Mouse (Mus musculus) forebrain, embryonic 16.5 days (tissue): Measurements from ENCODE around the gene Tbc1d8. TPM values are rescaled to one million over a fixed set of nuclear protein-coding genes. Genes with fewer than 3 reads are reported as not detected.
A peak's percentile ranks its signal among the peaks of the same experiment; 100 is the strongest.

Experiments used
- ATAC-seq: fragments of 200-750 bp; cut with Nextera tagmentation; 2 replicates; pipeline ENCODE4 v1.8.0; 2017; ENCODE audit warnings: mild to moderate bottlenecking, moderate library complexity
- H3K27ac ChIP-seq: fragments of 300-500 bp; sonication (generic); 2 replicates; pipeline ENCODE4 v1.5.1; 2014; ENCODE audit warnings: low read length, control low read depth
- H3K27me3 ChIP-seq: fragments of 300-500 bp; sonication (generic); replicated peaks from 2 replicates; pipeline ENCODE4 v1.6.1; 2014; ENCODE audit warnings: low read length; ENCODE audit not compliant: control insufficient read depth, insufficient read depth
- H3K36me3 ChIP-seq: fragments of 300-500 bp; sonication (generic); 2 replicates; pipeline ENCODE4 v1.6.1; 2014; ENCODE audit not compliant: control insufficient read depth, insufficient read depth
- H3K4me1 ChIP-seq: fragments of 300-500 bp; sonication (generic); replicated peaks from 2 replicates; pipeline ENCODE4 v1.6.1; 2014; ENCODE audit warnings: low read length; ENCODE audit not compliant: control insufficient read depth, insufficient read depth
- H3K4me2 ChIP-seq: fragments of 300-500 bp; sonication (generic); 2 replicates; pipeline ENCODE4 v1.6.1; 2014; ENCODE audit warnings: mild to moderate bottlenecking, low read length, control low read depth
- H3K4me3 ChIP-seq: fragments of 300-500 bp; sonication (generic); replicated peaks from 2 replicates; pipeline ENCODE4 v1.5.1; 2014; ENCODE audit warnings: mild to moderate bottlenecking, low read length, control low read depth
- H3K9ac ChIP-seq: fragments of 300-500 bp; sonication (generic); replicated peaks from 2 replicates; pipeline ENCODE4 v1.6.1; 2014; ENCODE audit warnings: low read depth, low read length, control low read depth
- H3K9me3 ChIP-seq: fragments of 300-500 bp; sonication (generic); 2 replicates; pipeline ENCODE4 v1.6.1; 2016; ENCODE audit warnings: low read length; ENCODE audit not compliant: control insufficient read depth
- WGBS: fragments of 180-500 bp; shearing (Covaris S2); extraction: QIAGEN DNeasy Blood & Tissue Kit; methylation state at CpG from one replicate; pipeline ENCODE4 v1.1.7; 2014; 5-methylcytosine and 5-hydroxymethylcytosine counted together
- polyA plus RNA-seq: library from polyadenylated mRNA; unstranded; fragments of >200 nt; fragmentation: Nextera tagmentation; extraction: Ambion mirVana; gene quantifications from 2 replicates; pipeline ENCODE4 v1.2.1, GENCODE M21; 2015

Gene Tbc1d8
- polyA plus RNA-seq = 10.6 and 13.0 TPM in 2 replicates

GRCm38 (mm10) chr1:39478057-39478895, at the start of gene Tbc1d8:
Gene Tbc1d8 (minus strand): TSS chr1:39478755.
- Histone ChIP-seq H3K27me3 (no peaks in the 10 kb centered on the region), H3K36me3 (no peaks in the 10 kb centered on the region), H3K4me2 (peak within 1 kb of the TSS; percentile 88), H3K4me1 (peaks cover 16% of the 10 kb centered on the region), H3K4me3 (peak within 1 kb of the TSS; percentile 82), H3K9ac (peak within 1 kb of the TSS; percentile 79), H3K9me3 (no peaks in the 10 kb centered on the region), H3K27ac (peak within 1 kb of the TSS; percentile 80)
- ATAC-seq = peak; percentile 97
- under 1% methylated on average over 84 of the region's 90 CpGs for WGBS

- Histone ChIP-seq H3K27me3 (no peaks in the 10 kb centered on the region), H3K4me2 (no peak overlapping the region), H3K4me1 (no peaks in the 10 kb centered on the region), H3K4me3 (no peak overlapping the region), H3K27ac (no peak overlapping the region), H3K36me3 (no peaks in the 10 kb centered on the region), H3K9ac (no peak overlapping the region), H3K9me3 (no peaks in the 10 kb centered on the region)
- 20% methylated on average over 6 of the region's 6 CpGs for WGBS
- no peak for ATAC-seq
These were observed 49.8 kb upstream of the Tbc1d8 start for GRCm38 (mm10) chr1:39528319-39528718.

GRCm38 (mm10) chr1:39527432-39527831, 48.9 kb upstream of the Tbc1d8 start:
- H3K4me2 ChIP-seq = no peak overlapping the region
- H3K27me3 ChIP-seq = no peaks in the 10 kb centered on the region
- 11% methylated on average over 7 of the region's 7 CpGs for WGBS
- H3K36me3 ChIP-seq = no peaks in the 10 kb centered on the region
- H3K4me1 ChIP-seq = no peaks in the 10 kb centered on the region
- H3K9ac ChIP-seq = no peak overlapping the region
- H3K4me3 ChIP-seq = no peak overlapping the region
- ATAC-seq = no peak
- H3K27ac ChIP-seq = no peak overlapping the region
- H3K9me3 ChIP-seq = no peaks in the 10 kb centered on the region

- H3K4me2 ChIP-seq = no peak overlapping the region
- no peaks in the 10 kb centered on the region for H3K27me3 ChIP-seq
- H3K36me3 ChIP-seq = no peaks in the 10 kb centered on the region
- H3K4me3 ChIP-seq = no peak overlapping the region
- no peaks in the 10 kb centered on the region for H3K4me1 ChIP-seq
- no peak for ATAC-seq
- WGBS = 87% methylated on average over 9 of the region's 9 CpGs
- no peak overlapping the region for H3K27ac ChIP-seq
- H3K9me3 ChIP-seq = no peaks in the 10 kb centered on the region
- H3K9ac ChIP-seq = no peak overlapping the region
These were observed 48.0 kb upstream of the Tbc1d8 start for GRCm38 (mm10) chr1:39526371-39527167.

- Histone ChIP-seq H3K4me2 (no peak overlapping the region), H3K27ac (no peak overlapping the region), H3K36me3 (no peaks in the 10 kb centered on the region), H3K9ac (no peak overlapping the region), H3K27me3 (no peaks in the 10 kb centered on the region), H3K9me3 (no peaks in the 10 kb centered on the region), H3K4me1 (no peaks in the 10 kb centered on the region), H3K4me3 (no peak overlapping the region)
- no peak for ATAC-seq
- WGBS = 72% methylated on average over 7 of the region's 7 CpGs
These were observed 47.2 kb upstream of the Tbc1d8 start for GRCm38 (mm10) chr1:39525763-39526162.

GRCm38 (mm10) chr1:39522519-39522918, 44.0 kb upstream of the Tbc1d8 start:
- ATAC-seq = 0 out of 2 replicates have a peak, but pooled peaks have one; percentile 40

GRCm38 (mm10) chr1:39521326-39521725, 42.8 kb upstream of the Tbc1d8 start:
- H3K9me3 ChIP-seq = no peaks in the 10 kb centered on the region
- 77% methylated on average over 7 of the region's 7 CpGs for WGBS
- no peak for ATAC-seq
- no peak overlapping the region for H3K9ac ChIP-seq
- H3K27ac ChIP-seq = no peak overlapping the region
- no peaks in the 10 kb centered on the region for H3K36me3 ChIP-seq
- no peak overlapping the region for H3K4me3 ChIP-seq
- no peaks in the 10 kb centered on the region for H3K4me1 ChIP-seq
- no peak overlapping the region for H3K4me2 ChIP-seq
- no peaks in the 10 kb centered on the region for H3K27me3 ChIP-seq

More at GRCm38 (mm10) chr1:39522519-39522918, 44.0 kb upstream of the Tbc1d8 start:
- Histone ChIP-seq H3K36me3 (no peaks in the 10 kb centered on the region), H3K27me3 (no peaks in the 10 kb centered on the region), H3K4me1 (no peaks in the 10 kb centered on the region), H3K9ac (no peak overlapping the region), H3K4me2 (no peak overlapping the region), H3K4me3 (no peak overlapping the region), H3K9me3 (no peaks in the 10 kb centered on the region), H3K27ac (no peak overlapping the region)
- 22% methylated on average over 5 of the region's 5 CpGs for WGBS

- 87% methylated on average over 10 of the region's 10 CpGs for WGBS
- Histone ChIP-seq H3K36me3 (no peaks in the 10 kb centered on the region), H3K4me2 (no peak overlapping the region), H3K9ac (no peak overlapping the region), H3K27me3 (no peaks in the 10 kb centered on the region), H3K9me3 (no peaks in the 10 kb centered on the region), H3K4me1 (peaks cover 2% of the 10 kb centered on the region; the same call in 1 of the 2 replicates), H3K27ac (peak overlapping the region; percentile 31), H3K4me3 (no peak overlapping the region)
- no peak for ATAC-seq
These were observed 36.9 kb upstream of the Tbc1d8 start for GRCm38 (mm10) chr1:39515303-39515991.

GRCm38 (mm10) chr1:39512183-39512582, 33.6 kb upstream of the Tbc1d8 start:
- H3K9me3 ChIP-seq = no peaks in the 10 kb centered on the region
- no peaks in the 10 kb centered on the region for H3K27me3 ChIP-seq
- H3K4me2 ChIP-seq = no peak overlapping the region
- WGBS = 53% methylated on average over 1 of the region's 1 CpGs
- H3K4me3 ChIP-seq = no peak overlapping the region
- H3K27ac ChIP-seq = no peak overlapping the region
- H3K36me3 ChIP-seq = no peaks in the 10 kb centered on the region
- H3K4me1 ChIP-seq = peaks cover 2% of the 10 kb centered on the region; the same call in 1 of the 2 replicates
- no peak for ATAC-seq
- no peak overlapping the region for H3K9ac ChIP-seq
